Mouse (Mus musculus) fat pad, adult 2 months (tissue): ENCODE data around the gene Efcab10.

Source experiments
- DNase-seq: peaks from one replicate; pipeline ENCODE4 v3.0.0-alpha.2; 2011; ENCODE audit warnings: low read depth, low spot score; ENCODE audit errors: extremely low read depth

Gene Efcab10

DNA sequence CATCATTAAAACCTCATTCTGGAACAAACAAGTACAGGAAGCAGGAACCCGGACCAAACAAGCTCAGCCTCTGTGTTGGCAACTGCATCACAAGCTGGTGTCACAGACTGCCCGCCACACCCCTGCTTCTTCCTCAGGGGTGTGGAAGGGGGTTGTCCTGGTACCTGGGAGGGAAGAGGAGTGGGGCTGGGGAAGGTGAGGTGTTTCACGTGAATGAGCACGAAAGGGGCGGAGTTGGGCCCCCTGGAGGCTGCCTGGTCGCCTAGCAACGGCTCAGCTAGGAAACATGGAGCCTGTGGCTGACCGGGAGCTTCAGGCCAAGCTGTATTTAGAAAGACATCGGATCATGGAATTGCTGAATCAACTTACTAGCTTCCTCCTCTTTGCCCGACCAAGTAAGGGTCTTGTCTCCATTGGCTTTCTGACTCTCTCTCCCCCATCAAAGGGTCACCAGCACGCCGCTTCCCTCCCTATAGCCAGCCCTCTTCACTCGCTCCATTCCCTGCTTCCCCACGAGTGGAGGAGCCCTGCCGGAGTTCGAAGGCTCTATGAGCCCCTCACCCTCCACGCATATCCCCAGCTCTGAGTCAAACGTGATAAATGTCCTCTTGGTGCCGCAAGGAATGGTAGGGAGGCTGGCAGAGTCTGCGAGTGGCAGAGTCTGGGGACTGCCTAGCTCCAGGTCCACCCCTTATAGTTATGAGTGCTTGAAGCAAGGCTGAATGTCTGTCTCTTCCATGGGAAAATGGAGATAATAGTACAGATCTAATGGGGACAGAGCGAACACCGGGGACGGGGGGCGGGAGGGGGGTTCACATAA lies at the start of gene Efcab10:
Gene Efcab10, plus strand, starts transcription at position 51 of the 820 bp plus-strand sequence.
- DNase-seq = no peak

- DNase-seq = no peak
Observed at GRCm38 (mm10) chr12:33344970-33345772, 49.5 kb upstream of the Efcab10 start.

DNA sequence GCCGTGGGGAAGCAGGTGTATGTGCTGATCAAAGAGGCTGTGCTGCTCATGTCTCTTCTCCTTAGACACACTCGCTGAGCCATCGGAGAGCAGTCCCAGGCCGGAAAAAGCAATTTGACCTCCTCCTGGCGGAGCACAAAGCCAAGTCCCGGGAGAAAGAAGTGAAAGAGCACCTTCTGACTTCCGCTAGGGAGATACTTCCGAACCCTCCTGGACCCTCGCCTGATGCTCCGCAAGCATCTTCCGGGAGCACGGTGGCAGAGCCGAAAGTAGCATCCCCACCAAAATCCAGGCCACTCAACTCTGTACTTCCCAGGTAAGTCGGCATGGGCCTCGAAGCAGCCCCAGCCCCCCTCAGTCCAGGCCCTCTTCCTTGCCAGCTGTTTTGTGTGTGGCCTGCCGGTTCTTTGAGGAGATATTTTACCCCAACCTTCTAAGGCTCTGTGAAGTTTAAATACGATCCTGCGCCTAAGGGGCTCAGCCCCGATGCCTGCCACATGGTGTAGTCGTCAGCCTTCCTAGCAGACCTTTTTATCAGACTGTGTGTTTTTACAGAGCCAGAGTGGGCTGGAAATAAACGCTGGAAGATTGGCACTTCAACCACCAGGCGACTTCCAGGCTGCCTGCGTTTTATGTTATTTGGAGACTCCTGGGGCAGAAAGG lies 48.8 kb upstream of the Efcab10 start:
- DNase-seq = no peak

GRCm38 (mm10) chr12:33352671-33353070 lies 42.0 kb upstream of the Efcab10 start:
- DNase-seq = no peak

DNA sequence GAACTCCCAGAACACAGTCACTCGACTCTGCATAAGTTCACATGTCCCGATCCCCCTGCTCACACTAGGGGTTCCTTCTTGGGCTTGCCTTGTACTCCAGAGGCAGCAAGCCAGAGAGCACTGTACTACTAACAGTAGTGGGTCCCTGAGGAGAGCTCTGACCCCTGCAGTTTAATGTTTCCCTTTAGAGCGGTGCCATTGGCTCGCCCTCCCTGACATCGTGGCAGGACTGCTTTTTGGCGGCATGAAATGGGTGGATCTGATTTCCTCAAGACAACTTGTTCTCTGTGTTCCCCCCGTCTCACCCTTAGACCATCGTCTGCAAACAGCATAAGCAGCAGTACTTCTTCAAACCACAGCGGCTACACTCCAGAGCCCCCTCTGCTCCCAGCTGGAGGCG lies 36.3 kb upstream of the Efcab10 start:
- DNase-seq = no peak

GRCm38 (mm10) chr12:33359209-33359608 lies 35.4 kb upstream of the Efcab10 start:
- DNase-seq = no peak

- DNase-seq = no peak
Observed at GRCm38 (mm10) chr12:33359878-33360482, 34.7 kb upstream of the Efcab10 start.

DNA sequence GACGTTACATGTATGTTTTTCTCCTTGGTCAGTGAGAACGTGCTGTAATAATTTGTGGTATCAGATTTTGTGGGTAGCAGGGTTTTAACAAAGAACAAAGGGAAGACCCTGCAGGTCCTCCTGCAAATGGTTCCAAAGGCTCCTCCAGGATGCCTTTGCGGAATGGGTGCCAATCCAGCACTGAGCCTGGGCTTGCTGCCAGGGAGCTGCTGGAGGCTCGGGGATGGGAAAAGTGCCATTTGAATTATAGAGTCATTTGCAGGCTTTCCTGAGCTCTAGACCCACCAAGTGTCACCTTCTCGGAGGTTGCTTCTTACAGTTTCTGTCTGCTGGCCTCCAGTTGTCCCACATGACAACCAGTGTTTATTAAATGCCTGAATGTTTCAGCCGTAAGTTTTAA lies 33.9 kb upstream of the Efcab10 start:
- no peak for DNase-seq

DNA sequence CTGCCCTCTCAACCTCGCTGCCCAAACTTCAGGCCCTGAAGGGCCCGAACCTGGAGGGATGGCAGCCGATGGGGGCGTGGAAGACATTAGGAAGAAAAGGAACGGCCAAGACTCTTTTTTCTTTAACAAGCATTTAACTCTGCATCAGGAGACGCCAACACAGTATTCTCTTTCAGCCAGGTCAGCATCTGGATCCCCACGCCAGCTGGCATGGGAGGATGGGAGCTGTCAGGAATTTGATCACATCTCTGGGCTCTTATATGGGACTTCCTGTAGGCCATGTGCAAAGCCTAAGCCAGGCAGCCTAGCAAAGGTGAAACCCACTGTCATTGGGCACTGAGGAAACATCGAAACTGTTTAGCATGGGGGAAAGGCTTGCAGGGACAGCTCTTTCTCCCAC lies 30.1 kb upstream of the Efcab10 start:
- no peak for DNase-seq

DNA sequence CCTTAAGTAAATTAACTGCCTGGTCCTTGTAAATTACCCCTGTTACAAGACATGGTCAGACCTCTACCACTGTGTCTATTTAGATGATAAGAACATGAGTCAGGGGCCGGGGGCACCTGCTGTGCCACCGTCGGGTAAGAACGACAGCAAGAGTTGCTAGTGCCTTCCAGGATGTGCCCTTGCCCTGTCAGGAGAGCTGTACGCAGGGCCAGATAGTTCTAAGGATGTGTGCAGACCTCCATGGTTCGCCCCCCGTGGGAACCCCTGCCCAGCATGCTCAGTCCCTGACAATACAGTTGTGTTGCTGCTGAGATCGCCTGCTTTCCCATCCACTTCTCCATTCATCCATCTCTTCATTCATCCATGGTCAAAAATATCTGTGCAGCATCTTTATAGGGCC lies 29.5 kb upstream of the Efcab10 start:
- DNase-seq = no peak

- DNase-seq = no peak
Observed at GRCm38 (mm10) chr12:33369555-33369954, 25.1 kb upstream of the Efcab10 start.

GRCm38 (mm10) chr12:33379624-33380445 lies 14.8 kb upstream of the Efcab10 start:
- DNase-seq = peak; percentile 25

DNA sequence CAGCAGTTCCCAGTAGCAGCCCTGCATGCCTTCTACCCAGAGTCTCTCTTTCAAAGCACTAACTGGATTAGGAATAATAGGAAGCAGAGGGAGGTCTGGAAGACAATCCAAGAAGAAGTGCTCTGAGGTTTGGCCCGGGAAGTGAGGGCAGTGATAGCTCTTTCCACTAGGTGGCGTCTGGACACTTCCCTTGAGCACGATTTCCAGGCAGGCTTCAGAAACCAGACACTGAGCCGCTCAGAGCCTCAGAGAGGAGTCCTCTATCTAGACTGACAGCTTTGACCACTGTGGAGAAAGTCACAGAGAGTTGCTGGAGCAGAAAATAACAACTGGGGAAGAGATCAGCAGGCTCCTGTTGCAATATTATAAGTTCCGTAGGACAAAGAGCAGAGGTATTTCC lies 5.8 kb upstream of the Efcab10 start:
- DNase-seq = no peak

DNA sequence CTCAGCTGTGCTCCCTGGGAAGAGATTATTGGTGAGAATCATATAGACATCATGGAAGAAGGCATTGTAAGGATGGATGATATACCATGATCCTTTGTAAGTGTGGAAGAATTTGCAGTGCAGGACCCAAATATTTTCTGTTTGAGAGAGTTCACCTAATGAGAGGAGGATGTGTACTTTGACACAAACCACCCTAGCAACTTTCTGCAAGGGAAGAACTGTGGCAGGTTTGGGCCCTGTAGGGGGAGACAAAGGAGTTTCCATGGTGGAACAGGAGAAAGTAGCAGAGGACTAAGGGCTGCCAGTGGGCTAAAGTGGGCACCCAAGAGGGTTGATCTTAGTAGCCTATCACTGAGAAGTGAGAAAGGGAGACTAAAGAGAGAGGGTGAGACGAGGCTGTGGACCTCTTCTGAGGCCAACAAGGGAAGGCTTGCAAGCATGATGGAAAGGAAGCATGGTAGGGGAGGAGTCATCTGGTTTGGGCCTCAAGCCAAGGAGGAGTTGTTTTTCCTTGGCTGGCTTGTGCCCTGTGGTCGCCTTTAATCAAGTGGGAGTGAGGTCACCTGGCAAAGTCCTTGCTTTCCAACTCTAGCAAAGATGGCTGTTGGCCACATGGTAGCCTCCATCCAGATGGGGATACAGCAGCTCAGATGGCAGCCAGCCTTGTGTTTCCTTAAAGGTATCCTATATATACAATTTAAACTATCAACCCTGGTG lies 3.7 kb upstream of the Efcab10 start:
- DNase-seq = no peak

GRCm38 (mm10) chr12:33403265-33403693 lies 8.6 kb downstream of the Efcab10 start:
- DNase-seq = no peak

DNA sequence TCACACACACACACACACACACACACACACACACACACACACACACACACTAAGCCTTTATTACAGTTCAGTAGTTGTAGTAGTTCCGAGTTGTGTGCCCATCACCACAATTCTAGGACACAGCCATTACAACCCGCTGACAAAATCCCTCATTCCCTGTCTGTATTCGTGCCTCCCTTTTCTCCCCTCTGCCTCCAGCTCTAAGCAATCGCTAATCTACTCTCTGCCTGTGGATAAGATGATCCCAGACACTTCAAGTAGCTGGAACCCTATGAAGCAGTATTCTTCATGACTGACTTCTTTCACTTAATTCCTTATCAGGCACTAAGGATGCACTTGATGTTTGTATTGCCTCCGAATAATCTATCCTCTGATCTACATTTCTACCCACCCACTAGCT lies 10.3 kb downstream of the Efcab10 start:
- DNase-seq = no peak

DNA sequence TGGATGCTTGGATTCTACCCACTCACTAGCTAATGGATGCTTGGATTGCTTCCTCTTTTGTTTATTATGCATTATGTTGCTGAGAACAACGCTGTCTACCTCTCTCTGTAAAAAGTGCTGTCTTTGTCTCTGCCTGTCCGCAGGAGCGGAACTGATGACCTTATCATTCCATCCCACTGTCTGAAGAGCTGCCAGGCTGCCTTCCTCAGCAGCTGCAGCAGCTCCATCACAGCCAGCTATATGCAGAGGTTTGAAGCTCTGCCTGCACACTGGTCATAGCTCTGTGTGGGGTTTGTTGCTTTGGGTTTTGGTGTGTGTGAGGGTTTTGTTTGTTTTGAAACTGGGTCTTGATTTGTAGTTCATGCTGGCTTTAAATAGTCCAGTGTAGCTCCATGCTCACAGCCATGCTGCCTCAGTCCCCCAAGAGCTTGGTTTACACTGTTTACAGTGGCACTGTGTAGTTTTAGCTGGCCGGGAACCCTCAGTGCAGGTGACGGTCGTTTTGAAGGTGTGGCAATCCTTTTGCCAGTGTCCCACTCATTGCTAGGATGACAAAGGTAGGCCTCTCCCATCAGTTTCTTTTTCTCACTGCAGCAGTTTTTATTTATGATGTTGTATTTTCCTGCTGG lies 10.9 kb downstream of the Efcab10 start:
- DNase-seq = no peak

- no peak for DNase-seq
Observed at GRCm38 (mm10) chr12:33411580-33412151, 17.0 kb downstream of the Efcab10 start.

DNA sequence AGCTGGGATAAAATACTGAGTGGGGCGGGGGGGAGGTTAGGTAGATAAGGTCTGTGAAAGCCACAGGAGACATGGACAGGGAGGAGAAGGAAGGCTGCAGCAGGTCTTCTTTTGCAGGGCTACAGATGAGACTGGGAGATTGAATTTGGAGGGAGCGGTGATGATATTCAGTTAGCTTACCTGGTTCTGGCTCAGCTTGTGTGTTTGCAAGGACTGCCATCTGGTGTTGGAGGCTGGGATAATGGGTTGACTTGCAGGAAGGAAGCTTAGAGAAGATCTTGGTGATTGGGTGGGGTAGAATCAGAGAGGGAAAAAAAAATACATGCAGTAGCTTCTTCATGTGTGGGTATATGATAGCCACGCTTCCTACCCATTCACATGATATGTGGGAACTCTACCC lies 29.7 kb downstream of the Efcab10 start:
- DNase-seq = no peak
